Mouse (Mus musculus) cerebellum, postnatal 10 days (tissue): ENCODE data around the gene Fam172a.
A peak's percentile ranks its signal among the peaks of the same experiment; 100 is the strongest.

Experiments
- DNase-seq, 2 experiments: peaks; one replicate each; pipeline ENCODE4 v3.0.0; 2021; ENCODE audit warnings: mixed read lengths in 2 of 2

Gene Fam172a

DNA sequence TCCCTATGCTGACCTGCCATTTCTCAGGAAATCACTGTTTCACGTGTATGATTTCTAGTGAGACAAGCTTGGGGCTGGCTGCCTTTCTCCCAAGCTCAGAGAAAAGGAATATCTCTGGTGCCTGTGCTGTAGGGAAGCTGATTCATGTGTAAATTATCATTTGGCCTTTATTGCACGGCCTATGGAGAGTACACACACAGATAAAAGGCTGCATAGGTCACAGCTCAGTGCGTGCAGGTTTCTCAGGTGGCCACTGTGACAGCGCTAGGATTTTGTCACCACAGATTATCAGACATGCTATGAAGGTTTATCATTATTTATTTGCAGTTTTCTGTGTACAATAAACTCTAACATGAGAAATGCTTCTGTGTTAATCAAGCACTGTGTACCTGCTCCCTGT lies 408.8 kb downstream of the Fam172a start:
- DNase-seq: no peak

DNA sequence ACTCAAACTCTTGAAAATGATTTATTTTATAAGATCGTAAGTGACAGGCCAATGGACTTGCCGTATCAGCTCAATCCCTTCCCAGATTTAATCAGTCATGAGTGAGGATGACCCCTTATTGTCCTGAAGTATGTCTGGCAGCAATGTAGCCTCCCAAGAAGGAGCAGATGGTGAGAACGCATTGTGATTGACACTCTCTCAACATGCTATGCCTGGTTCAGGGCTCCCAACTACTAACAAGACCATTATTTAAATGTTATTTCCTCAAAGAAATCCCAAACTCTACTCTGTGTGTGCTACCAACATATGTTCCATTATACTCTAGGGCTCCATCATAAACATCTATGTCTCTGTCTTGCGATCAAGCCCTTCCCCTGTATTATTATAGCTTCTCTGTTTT lies 412.1 kb downstream of the Fam172a start:
- peak; percentile 23 to 28 for DNase-seq

GRCm38 (mm10) chr13:78118715-78119114 lies 416.9 kb downstream of the Fam172a start:
- DNase-seq: no peak

DNA sequence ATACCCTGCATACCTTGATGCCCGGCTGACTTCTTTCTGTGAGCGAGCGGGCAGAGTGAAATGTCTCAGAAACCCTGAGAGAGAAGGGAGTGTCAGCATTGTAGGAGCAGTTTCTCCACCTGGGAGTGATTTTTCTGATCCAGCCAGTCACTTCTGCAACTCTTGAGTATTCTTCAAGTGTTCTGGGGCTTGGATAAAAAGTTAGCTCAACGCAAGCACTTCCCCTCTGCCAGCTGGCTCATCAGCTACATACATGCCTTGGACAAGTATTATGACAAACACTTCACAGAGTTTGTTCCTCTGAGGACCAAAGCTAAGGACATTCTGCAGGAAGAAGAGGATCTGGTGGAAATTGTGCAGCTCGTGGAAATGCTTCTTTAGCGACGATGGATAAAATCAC lies 420.2 kb downstream of the Fam172a start:
- no peak for DNase-seq

GRCm38 (mm10) chr13:78123911-78124426 lies 422.1 kb downstream of the Fam172a start:
- DNase-seq: no peak

- no peak for DNase-seq
Observed at GRCm38 (mm10) chr13:78157465-78157864, 455.6 kb downstream of the Fam172a start.

DNA sequence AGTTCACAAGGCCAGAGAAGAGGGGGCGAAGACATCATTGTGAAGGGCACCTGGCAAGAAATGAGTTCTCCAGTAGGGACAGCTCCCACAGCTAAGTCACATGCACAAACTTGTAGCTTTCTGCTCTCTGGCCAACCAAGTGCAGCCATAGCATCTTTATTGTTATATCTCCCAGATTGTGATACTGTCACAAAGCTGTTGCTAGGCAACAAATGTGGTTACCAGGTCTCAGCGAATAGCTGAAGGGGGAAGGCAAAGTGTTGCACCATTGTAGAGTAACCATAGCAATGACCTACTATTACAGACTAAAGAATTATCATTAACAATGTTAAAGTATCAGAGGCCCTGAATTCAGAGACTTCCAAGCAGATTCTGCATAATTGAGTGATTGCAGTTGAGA lies 460.3 kb downstream of the Fam172a start:
- DNase-seq: no peak

DNA sequence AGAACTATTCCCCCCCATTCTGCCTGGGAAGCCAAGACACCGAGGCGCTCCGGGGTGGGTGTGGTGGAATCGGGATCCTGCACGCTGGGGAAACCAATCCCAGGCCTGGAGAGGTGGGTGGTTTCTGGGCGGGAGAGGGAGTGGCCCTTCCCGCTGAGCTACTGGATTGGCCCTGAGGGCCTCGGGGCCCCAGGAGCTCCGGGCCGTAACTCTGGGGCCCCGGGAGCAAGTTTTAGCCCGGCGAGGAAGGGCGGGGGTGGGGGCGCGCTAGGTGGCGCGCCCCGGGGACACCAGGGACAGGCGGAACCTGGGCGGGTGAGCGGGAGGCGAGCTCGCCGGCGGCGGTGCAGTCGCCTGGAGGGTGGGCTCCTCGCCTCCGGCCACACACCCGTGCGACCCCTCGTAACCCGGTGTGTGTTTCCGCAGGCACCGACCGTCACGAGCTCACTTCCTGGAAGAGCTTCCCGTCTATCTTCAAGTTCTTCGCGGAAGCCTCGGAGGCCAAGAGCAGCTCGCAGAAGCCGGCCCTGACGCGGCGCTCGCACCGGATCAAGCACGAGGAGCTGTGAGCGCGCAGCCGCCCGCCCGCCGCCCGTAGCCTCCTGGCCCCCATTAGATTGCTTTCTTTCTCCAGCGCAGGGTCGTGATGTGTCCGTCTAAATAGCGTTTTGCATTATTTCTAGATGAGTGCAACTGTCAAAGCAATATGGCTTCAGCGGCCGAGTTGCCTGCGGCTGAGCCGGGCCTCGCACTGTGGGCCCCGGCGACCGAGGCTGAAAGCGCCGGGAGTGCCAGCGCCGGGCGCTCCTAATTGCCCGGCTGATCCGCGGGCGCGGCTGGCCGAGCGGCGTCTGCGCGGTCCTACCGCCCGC lies 461.5 kb downstream of the Fam172a start:
- DNase-seq: peak; percentile 80 to 84

DNA sequence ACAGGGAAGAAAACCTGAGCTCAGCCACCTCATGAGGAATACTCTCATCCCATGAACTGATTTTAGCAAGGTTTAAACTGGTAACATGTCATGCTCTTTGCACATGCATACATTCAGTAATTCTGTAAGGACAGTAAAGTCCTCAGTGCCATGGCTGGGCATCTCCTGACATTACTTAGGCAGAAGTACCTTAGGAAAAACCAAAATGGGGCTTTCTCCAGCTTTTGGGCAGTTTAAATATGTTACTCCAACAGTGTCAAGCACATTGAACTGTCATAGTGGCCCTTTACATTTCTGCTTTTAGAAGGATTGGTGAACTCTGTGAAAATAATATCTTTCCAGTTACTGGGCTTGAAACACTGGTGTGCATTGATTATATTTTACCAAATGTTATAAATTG lies 463.1 kb downstream of the Fam172a start:
- DNase-seq: no peak

DNA sequence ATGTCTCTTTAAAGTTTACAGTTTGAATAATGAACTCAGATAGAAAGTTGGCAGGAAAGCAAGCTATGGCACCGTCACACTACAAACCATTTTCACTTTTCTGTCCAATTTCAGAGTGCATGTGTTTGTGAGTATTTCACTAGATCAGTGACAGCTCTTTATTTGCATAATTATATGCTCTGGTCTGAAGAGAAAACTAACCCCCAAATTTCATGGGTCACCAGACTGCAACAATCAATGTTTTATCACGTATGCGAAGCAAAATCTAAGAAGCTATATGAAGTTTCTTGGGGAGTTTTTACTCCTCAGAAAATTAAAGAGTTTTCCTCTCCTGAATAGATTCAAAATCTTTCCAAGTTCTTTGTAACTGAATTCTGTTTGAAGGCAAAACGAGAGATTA lies 466.3 kb downstream of the Fam172a start:
- DNase-seq: no peak

DNA sequence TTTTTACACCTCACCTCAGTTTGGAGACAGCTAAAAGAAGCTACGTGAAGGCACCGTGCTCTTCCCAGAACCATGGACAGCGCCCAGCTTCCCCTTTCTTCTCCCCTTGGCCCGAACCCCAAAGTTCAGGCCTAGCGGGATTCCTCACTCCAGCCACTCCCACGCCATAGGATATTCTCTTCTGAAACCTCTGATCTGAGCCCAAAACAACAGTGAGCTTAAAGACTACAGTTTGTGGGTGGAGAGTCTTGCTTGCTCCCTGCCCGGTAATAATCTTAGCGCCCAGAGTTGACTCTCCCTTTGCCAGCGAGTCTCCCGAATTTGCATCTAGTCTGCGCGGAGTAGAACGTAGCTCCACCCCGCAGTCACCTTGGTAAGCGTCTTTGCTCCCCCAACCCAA lies 469.5 kb downstream of the Fam172a start:
- no peak for DNase-seq

GRCm38 (mm10) chr13:78171984-78172636 lies 470.3 kb downstream of the Fam172a start:
- DNase-seq: peak; percentile 50 to 57

- DNase-seq: no peak
Observed at GRCm38 (mm10) chr13:78172861-78173260, 471.0 kb downstream of the Fam172a start.

DNA sequence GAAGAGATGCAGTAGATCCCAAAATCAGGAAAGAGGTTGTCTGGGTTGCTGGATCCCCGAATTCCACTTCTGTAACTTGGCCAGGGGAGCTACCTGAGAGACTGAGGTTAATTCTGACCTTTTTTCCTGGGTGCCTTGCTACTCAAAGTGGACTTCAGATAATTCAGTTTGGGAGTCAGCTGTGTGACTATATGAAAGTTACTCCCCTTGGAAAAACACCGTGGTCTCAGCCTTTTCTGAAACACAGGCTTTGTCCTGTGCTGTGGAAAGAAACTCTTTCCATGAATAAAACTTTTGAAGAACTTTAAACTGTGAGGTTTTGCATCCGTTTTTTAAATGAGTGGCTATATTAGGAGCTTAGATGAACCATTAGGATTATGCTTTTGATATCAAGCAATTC lies 472.4 kb downstream of the Fam172a start:
- DNase-seq: no peak

- no peak for DNase-seq
Observed at GRCm38 (mm10) chr13:78174891-78175290, 473.1 kb downstream of the Fam172a start.

DNA sequence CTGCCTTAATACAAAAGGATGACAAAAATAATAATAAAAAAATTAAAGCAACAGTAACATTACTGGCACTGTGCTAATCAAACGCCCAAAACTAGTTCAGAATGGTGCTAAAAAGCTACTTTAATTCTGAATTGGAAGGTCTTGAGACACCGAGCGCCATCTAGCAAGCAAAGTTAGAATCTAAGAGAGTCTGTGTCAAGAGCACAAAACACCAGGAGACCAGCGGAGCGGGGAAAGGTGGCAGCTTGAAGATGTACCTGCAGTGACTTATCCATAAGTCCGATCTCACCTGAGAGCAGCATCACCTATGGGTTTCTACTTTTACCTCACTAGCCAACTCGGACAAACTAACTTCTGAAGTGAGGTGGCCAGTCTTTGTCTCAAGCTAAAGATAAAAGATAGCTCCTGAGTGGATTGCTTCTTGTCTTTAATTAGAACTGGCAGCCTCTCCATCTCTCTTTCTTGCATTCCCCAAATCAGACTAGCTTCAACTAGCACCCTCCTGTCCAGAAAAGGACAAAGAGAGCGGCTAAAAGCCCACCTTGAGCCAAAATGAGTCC lies 474.1 kb downstream of the Fam172a start:
- DNase-seq: peak; percentile 67 to 72

- DNase-seq: peak in 1 of 2 experiments; percentile 8
Observed at GRCm38 (mm10) chr13:78177381-78177950, 475.6 kb downstream of the Fam172a start.

DNA sequence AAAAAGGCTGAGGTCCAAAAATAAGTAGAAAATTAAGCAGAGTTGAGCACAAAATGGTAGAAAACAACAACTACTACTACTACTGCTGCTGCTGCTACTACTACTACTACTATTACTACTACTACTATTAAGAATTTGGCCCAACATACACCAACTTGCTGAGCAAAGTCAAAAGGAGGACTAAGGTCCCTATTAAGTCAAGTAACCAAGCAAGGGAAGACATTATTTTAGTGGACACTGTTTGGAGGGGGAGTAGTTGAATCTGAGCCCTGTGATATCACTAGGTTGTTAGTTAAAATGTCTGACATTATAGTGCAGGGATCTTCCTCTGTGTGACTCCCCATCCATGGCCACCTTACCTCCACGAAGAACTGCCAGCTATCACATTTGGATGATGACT lies 476.2 kb downstream of the Fam172a start:
- peak in 1 of 2 experiments; percentile 8 for DNase-seq

DNA sequence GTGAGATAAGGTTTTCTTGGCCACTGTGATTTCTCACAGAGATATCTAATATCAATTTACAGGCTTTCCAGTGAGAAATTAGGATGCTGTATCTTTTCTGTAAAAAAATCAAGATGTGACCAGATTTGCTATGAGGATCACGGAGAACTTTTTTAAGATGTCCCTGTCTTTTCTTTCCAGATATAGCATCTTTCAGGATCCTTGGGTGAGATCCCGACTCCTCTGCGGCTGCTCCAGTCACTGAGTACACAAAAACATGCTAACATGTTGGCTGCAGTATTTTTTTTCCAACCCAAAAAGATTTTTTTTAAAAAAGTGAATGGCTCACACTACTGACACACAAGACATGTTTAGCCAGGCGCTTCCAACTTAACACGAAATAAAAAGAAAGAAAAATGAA lies 476.9 kb downstream of the Fam172a start:
- DNase-seq: peak in 1 of 2 experiments; percentile 26

DNA sequence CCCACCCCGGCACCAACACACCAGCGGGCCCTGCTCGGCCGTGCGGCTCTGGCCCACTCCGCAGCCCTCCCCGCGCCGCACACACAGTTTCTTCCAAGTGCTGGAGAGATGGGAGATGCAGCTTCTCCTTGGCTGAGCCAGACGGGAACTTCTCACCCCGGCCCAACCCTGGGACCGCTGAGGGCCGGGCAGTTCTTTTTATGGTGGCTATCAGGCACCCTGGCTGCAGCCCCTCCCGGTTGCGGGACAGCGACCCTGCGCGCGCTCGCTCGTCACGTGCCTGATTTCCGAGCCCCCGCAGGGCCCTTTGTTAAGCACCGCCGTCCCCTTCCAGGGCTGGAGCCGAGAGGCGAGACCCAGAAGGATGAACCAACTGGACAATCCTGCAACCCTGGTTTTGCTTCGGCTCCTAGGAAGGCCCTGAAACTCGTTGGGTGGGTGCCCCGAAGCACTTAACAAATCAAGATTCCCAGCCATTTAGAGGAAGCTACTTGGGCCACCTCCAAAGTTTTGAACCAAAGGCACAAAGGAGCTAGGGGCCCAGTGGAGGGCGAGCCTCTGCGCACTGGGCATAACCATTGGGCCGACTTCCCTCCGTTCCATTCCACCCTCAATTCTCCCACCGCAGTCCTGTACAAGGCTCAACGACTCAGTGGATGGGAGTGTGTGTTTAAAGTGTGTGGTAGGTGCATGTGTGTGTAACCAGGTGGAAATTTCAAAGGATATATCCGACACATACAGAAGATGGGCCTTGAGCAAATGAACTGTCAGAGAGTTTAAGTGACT lies 477.7 kb downstream of the Fam172a start:
- peak; percentile 78 to 82 for DNase-seq

GRCm38 (mm10) chr13:78180261-78180660 lies 478.4 kb downstream of the Fam172a start:
- no peak for DNase-seq
